Mouse (Mus musculus) gonadal fat pad, adult 2 months (tissue): ENCODE data around the gene Arpc3. TPM values are rescaled to one million over a fixed set of nuclear protein-coding genes. Genes with fewer than 3 reads are reported as not detected.
"Not testable (repeated sequence)": the region's sequence is repeated elsewhere in the genome, so short reads cannot be mapped to it uniquely, and the experiment has no call there.

ENCODE experiments used
- DNase-seq: peaks from one replicate; pipeline ENCODE4 v3.0.0-alpha.2; 2012; ENCODE audit warnings: low read depth
- polyA plus RNA-seq: library from polyadenylated mRNA; depleted of rRNA; stranded (reverse); fragments of >200 nt; gene quantifications from 2 replicates; pipeline ENCODE4 v1.2.3, GENCODE M21; 2012

Arpc3 gene
- polyA plus RNA-seq, 1 experiment: 195 TPM

GRCm38 (mm10) chr5:122439400-122440094 is 47.9 kb downstream of the Arpc3 start:
- DNase-seq: no peak

DNA sequence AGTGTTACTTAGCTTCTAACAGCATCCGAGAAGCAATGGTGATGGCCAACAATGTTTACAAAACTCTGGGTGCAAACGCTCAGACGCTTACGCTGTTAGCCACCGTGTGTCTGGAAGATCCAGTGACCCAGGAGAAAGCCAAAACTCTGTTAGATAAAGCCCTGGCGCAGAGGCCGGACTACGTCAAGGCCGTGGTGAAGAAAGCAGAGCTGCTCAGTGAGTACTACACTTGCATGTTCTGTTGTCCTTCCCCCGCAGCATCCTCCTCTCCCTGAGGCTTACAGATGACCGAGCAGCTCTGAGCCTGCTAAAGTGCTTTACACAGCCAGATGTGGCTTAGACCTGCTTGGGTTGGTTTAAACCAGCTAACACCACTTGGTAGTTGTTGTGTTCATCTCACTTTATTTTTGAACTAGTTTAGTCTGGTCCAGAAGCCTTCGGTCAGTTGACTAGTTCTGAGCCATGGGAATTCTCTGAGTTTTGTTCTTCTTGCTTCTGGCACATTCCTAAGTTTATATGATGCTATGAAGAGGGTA is 48.5 kb downstream of the Arpc3 start:
- no peak for DNase-seq

DNA sequence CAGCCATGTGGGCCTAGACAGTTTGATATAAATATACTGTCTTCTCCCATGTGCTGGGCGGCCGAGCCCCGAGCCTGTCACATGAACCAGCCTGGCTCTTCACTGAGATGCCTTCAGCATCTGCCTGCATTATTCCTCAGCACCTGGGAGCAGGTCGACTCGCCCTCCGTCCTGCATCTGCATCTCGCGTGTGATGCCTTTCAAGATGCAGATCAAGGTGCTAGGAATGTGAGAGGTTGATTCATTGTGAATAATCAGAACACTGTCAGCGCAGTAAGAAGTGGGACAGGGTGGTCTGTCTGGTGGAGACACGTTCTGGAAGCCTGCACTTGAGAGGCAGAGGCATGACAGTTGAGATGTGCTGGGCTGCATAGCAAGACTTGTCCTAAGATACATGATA is 52.8 kb downstream of the Arpc3 start:
- no peak for DNase-seq

DNA sequence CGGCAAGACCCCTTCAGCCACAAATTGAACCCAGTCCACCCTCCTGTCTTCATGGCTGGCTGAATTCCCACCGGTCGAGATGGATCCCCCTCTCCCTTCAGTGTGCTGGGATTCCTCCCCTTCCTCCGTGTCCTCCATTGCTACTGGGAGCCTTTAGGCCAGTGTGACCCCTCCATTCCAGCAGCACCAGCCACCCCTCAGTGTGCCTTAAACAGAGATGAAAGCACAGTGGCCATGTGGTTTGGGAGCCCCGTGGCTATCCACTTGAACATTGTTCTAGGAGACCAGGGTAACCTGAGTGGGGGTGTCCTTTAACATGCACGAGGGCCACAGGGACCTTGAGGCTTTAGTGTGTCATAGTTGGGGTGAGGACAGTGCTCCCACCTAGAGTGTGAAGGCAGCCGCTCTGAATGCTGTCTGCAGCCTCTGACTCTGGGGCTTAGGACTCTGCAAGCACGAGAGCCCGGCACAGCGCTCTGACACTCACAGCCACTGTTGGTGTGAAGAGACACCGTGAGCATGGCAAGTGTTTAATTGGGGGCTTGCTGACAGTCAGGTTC is 53.5 kb downstream of the Arpc3 start:
- DNase-seq: no peak

- DNase-seq: peak; percentile 90
Observed at GRCm38 (mm10) chr5:122447857-122448256, 56.2 kb downstream of the Arpc3 start.

- DNase-seq: no peak
Observed at GRCm38 (mm10) chr5:122448869-122449268, 57.2 kb downstream of the Arpc3 start.

GRCm38 (mm10) chr5:122449946-122450345 is 58.3 kb downstream of the Arpc3 start:
- DNase-seq: no peak

- no peak for DNase-seq
Observed at GRCm38 (mm10) chr5:122450913-122451317, 59.2 kb downstream of the Arpc3 start.

GRCm38 (mm10) chr5:122451324-122451723 is 59.6 kb downstream of the Arpc3 start:
- DNase-seq: no peak

DNA sequence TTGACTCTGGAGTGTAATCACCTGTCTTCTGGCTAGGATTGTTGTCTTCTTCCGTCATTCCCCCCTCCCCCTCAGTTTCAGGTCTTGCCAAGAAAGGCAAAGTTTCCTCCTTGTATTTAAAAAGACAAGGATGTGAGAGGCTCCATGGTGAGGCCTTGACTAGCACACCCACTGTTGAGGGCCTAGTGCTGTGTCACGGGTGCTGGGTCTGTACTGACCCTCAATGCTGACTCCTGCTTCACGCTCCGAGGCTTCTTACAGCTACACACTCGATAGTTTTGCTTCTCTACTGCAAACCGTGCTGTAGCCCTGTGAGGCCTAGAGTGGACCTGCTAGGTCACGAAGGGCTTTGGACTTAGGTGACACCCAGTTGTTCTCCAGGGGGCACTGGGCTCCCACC is 60.5 kb downstream of the Arpc3 start:
- DNase-seq: no peak

DNA sequence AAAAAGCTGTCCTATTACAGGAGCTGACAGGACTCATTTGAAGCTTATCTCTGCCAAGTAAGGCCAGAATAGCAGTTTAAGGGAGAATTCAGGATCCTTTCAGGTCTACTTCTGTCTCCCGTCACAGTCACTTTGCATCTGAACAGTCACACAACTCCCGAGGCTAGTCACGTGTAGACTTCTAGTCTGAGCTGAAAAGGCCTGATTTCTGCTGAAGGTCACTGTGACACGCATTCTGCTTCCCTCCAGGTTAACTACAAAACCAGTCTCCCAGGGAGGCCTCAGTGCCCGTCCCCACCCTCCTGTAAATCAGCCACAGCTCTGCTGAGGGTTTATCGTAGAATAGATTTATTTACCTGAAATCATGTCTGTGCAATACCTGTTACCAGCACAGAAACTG is 61.5 kb downstream of the Arpc3 start:
- no peak for DNase-seq

- no peak for DNase-seq
Observed at GRCm38 (mm10) chr5:122454442-122454841, 62.8 kb downstream of the Arpc3 start.

DNA sequence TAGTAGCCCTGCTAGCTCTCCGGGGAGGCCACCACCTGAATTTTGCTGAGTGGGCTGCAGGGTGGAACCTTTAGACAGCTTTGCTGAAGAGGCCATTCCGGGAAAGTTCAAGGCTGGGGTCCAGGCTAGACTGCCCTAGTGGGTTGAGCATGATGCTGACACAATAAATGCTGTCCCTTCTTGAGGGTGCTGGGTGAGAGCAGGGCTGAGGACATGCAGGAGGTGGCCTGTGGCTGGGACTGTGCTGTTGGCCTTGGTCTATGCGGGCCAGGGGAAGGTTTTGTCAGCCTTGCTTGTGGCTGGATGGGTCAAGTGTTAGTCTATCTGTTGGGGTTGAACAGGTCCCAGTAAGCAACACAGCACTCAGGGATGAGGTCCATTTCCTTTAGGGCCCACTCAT is 63.2 kb downstream of the Arpc3 start:
- DNase-seq: no peak

- DNase-seq: no peak
Observed at GRCm38 (mm10) chr5:122455584-122455983, 63.9 kb downstream of the Arpc3 start.

DNA sequence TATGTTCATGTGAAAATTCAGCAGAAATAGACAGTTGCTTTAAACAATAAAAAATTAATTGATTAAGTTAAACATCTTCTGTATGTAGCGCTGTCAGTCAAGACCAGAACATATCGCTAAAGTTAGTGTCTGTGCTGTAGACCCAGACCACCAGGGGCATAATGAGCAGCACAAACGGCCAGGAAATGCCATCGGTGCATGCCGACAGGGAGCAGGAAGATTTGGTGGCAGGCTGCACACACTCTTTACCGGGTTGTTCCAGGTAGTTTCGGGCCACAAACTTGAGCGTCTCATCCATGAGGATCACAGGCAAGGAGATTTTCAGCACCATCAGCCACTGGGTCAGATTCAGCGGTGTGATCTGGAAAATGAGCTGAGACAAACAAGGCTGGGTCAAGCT is 65.4 kb downstream of the Arpc3 start:
- not testable (repeated sequence) for DNase-seq

- DNase-seq: no peak
Observed at GRCm38 (mm10) chr5:122458066-122458465, 66.4 kb downstream of the Arpc3 start.

DNA sequence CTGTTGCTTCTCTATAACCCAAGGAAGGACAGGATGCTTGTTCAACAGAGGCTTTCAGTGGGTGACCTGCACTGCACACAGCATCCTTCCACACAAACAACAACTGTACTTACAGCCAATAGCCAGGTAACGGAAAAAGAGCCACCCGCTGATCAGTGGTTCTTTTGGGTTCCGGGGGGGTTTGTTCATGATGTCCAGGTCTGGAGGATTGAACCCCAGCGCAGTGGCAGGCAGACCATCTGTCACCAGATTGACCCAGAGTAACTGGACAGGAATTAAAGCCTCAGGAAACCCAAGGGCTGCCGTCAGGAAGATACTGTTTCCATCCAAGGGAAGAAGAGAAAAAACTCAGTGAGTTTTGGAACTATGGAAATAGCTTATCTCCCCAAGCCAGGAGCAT is 67.7 kb downstream of the Arpc3 start:
- no peak for DNase-seq

- no peak for DNase-seq
Observed at GRCm38 (mm10) chr5:122460656-122461055, 69.0 kb downstream of the Arpc3 start.

GRCm38 (mm10) chr5:122461431-122461830 is 69.8 kb downstream of the Arpc3 start:
- DNase-seq: no peak
